Mouse (Mus musculus): ENCODE results near the gene Foxa2. TPM values are rescaled to one million over a fixed set of nuclear protein-coding genes. Genes with fewer than 3 reads are reported as not detected.

Foxa2 gene
- polyA plus RNA-seq, 1 experiment from 2014 or later: 0.16 TPM

DNA sequence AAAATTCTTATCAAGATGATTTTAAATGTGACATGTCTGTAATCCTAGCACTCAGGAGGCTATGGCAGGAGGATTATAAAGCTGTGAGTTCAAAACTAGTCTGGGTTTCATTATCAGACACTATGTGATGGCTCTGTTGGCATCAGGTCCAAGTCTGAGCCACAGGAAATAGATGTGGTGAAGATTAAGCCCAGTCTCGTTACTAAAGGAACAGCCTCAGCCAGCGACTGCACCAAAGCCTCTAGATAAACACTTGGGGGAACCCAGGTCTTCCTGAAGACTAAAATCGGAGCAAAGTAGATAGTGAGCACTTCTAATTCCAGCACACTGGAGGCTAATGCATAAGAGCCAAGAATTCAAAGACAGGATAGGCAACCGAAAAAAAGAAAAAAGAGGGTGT is 52.9 kb downstream of the Foxa2 start:
- no peaks in the 10 kb centered on the region for H3K4me1 ChIP-seq (ENCODE audit: control insufficient read depth, insufficient read depth, low read length)
- H3K36me3 ChIP-seq (ENCODE audit: control insufficient read depth, insufficient read depth, low read length): no peaks in the 10 kb centered on the region
- H3K4me2 ChIP-seq (replicated peaks; ENCODE audit: low read depth, low read length): no peak overlapping the region
- no peak overlapping the region for H3K9ac ChIP-seq (ENCODE audit: low read depth, low read length)
- H3K4me3 ChIP-seq (ENCODE audit: low read length): no peak overlapping the region
- no peak for ATAC-seq (ENCODE audit: low FRiP score, low TSS enrichment)
- WGBS: 73% methylated on average over 4 of the region's 4 CpGs
- H3K27ac ChIP-seq (ENCODE audit: low read depth, low read length): no peak overlapping the region
- no peaks in the 10 kb centered on the region for H3K27me3 ChIP-seq (ENCODE audit: control insufficient read depth, insufficient read depth, low read length)
- no peaks in the 10 kb centered on the region for H3K9me3 ChIP-seq (ENCODE audit: control insufficient read depth, low read length)

DNA sequence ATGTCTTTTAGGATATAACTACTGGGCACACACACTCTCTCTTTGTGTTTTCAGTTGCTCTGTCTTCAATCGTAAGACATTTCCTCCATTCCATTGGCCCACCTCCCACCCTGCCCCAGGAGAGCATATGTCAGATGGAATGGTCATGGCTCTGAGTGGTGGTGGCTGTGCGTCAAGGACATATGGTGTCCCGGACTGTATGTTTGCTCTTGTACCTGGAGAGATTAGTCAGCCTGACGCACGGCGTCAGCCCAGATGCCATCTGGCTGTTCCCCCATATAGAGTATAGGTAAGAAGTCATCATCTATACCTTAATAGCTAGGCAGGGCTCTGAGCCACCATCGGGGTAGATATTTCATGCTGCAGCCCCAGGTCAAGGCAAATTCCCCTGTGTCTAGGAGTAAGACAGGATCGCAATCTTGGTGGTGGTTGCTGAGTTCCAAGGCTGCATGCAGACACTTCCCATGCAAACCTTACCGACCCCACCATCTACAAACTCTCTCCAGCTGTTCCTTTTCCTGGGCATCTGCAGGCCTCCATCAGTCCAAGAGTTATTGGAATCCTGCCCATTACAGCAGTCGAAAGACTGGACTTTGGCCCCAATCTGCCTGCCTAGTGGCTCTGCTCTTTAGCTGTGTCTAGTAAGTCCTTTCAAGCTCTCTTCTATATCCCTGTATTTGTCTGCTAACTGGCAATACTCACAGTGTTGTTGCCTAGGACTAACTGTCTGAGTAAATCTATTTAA is 53.7 kb downstream of the Foxa2 start:
- Histone ChIP-seq H3K36me3 (ENCODE audit: control insufficient read depth, insufficient read depth, low read length) (no peaks in the 10 kb centered on the region), H3K27me3 (ENCODE audit: control insufficient read depth, insufficient read depth, low read length) (no peaks in the 10 kb centered on the region), H3K9me3 (ENCODE audit: control insufficient read depth, low read length) (no peaks in the 10 kb centered on the region), H3K4me1 (ENCODE audit: control insufficient read depth, insufficient read depth, low read length) (no peaks in the 10 kb centered on the region), H3K9ac (ENCODE audit: low read depth, low read length) (no peak overlapping the region), H3K27ac (ENCODE audit: low read depth, low read length) (no peak overlapping the region), H3K4me3 (ENCODE audit: low read length) (no peak overlapping the region), H3K4me2 (replicated peaks; ENCODE audit: low read depth, low read length) (no peak overlapping the region)
- WGBS: 86% methylated on average over 10 of the region's 10 CpGs
- ATAC-seq (ENCODE audit: low FRiP score, low TSS enrichment): no peak

Small RNA genes within 50 kb of the gene (microRNA-seq; reads per million reads assigned to microRNA genes)
- not detected for gene Gm27420
